Mouse (Mus musculus): Measurements from ENCODE around the gene Pfdn6.
"Not testable (repeated sequence)": the region's sequence is repeated elsewhere in the genome, so short reads cannot be mapped to it uniquely, and the experiment has no call there.

GRCm38 (mm10) chr17:33982136-33982535 is 42.0 kb upstream of the Pfdn6 start:
- TF ChIP-seq CTCF (IDR thresholded peaks at IDR 0.05; ENCODE audit: borderline replicate concordance, insufficient read depth, low read depth, low read length): peak; percentile 72
- TF ChIP-seq POLR2A (IDR thresholded peaks at IDR 0.05; ENCODE audit: borderline replicate concordance, insufficient read depth, low read length): not testable (repeated sequence)
